8 mouse cellular contexts compared by ENCODE assay signal in the genomic region with DNA sequence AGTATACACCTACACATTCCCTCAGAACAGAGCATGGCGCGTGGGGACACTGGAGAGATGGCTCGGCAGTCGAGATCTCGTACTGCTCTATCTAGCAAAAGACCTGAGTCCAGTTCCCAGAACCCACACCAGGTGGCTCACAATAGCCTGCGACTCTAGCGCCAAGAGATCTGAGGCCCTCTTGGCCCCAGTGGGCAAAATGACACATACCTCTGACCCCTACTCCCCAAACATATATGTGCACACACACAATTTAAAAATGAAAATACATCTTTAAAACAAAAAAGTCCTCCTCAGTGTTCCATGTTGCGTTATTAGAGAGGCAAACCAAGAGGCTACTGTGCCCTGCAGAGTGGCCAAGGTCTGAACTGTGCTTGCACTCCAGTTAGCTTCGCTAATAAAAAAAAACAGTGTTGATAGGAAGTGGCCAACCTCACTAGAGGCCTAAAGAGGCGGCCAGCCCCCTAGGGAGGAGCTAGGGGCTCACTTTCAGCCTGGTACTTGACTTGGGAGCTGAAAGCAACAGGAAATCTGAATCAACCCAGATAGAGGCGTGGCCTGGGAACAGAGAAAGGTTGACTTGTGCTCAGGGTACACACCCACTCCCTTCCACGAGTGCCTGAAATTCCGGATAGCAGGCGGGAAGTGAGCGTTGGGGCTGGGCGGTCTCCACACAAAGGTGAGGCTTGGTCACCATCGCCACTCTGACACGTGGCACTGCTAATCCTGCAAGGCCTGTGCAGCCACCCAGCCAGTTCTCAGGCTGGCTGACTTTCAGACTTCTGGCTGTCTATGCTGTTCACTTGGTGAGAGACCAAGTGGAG. TPM values are rescaled to one million over a fixed set of nuclear protein-coding genes. Genes with fewer than 3 reads are reported as not detected.
DNase-seq lines count a peak whose midpoint lies in the region; ATAC-seq and TF ChIP-seq lines count a peak whose summit lies in the region.
"Not testable (repeated sequence)": the region's sequence is repeated elsewhere in the genome, so short reads cannot be mapped to it uniquely, and the experiment has no call there.

No protein-coding gene starts in this region.

- not testable (repeated sequence) for H3K27me3 ChIP-seq in embryonic facial prominence, embryonic 15.5 days; heart, embryonic 15.5 days; intestine, embryonic 15.5 days (replicated peaks); neural tube, embryonic 14.5 days (ENCODE audit: control insufficient read depth, insufficient read depth, low read length)

- ATAC-seq in embryonic facial prominence, embryonic 15.5 days (ENCODE audit: insufficient number of reproducible peaks, low FRiP score, low TSS enrichment, low read depth): peak; percentile 75
- peak; percentile 82 for ATAC-seq in heart, embryonic 15.5 days (replicated peaks; ENCODE audit: insufficient number of reproducible peaks, insufficient read depth, low FRiP score, low read depth)
- ATAC-seq in intestine, embryonic 15.5 days: peak; percentile 89
- ATAC-seq in neural tube, embryonic 14.5 days (ENCODE audit: low read depth): peak; percentile 38; the same call in 1 of the 2 replicates

- not testable (repeated sequence) for TF ChIP-seq POLR2A in bone marrow, adult 2 months (IDR thresholded peaks at IDR 0.05; ENCODE audit: borderline replicate concordance, control insufficient read depth, low read depth, low read length)

- H3K4me1 ChIP-seq in bone marrow, adult 2 months (ENCODE audit: control insufficient read depth, insufficient read depth, low read length); neural tube, embryonic 14.5 days (ENCODE audit: control insufficient read depth, insufficient read depth, low read length): not testable (repeated sequence)
- H3K4me1 ChIP-seq in embryonic facial prominence, embryonic 15.5 days: peaks cover 11% of the 10 kb centered on the region
- H3K4me1 ChIP-seq in heart, embryonic 15.5 days (replicated peaks): peaks cover 15% of the 10 kb centered on the region
- peaks cover 15% of the 10 kb centered on the region for H3K4me1 ChIP-seq in intestine, embryonic 15.5 days (replicated peaks)

- H3K4me3 ChIP-seq in bone marrow, adult 2 months (replicated peaks; ENCODE audit: control insufficient read depth, low read depth, low read length); embryonic facial prominence, embryonic 15.5 days (replicated peaks); intestine, embryonic 15.5 days (replicated peaks); neural tube, embryonic 14.5 days (ENCODE audit: low read depth, low read length): not testable (repeated sequence)
- 0 out of 2 replicates have a peak overlapping the region, but pooled peaks have one; percentile 11 for H3K4me3 ChIP-seq in heart, embryonic 15.5 days

- WGBS in bone marrow, adult 2 months: 24% methylated on average over 18 of the region's 18 CpGs
- 52% methylated on average over 18 of the region's 18 CpGs for WGBS in embryonic facial prominence, embryonic 15.5 days
- 38% methylated on average over 18 of the region's 18 CpGs for WGBS in heart, embryonic 15.5 days
- WGBS in intestine, embryonic 15.5 days: 51% methylated on average over 18 of the region's 18 CpGs
- 73% methylated on average over 16 of the region's 18 CpGs for WGBS in neural tube, embryonic 14.5 days

- peak overlapping the region; percentile 9; the same call in 1 of the 2 replicates for H3K27ac ChIP-seq in bone marrow, adult 2 months (ENCODE audit: control insufficient read depth, insufficient read depth, low read depth, low read length, poor library complexity)
- H3K27ac ChIP-seq in embryonic facial prominence, embryonic 15.5 days (replicated peaks): peak overlapping the region; percentile 61; the same call in 1 of the 2 replicates
- H3K27ac ChIP-seq in heart, embryonic 15.5 days: peak overlapping the region; percentile 50
- H3K27ac ChIP-seq in intestine, embryonic 15.5 days: peak overlapping the region; percentile 69
- not testable (repeated sequence) for H3K27ac ChIP-seq in neural tube, embryonic 14.5 days (ENCODE audit: low read depth, low read length)

- not testable (repeated sequence) for H3K36me3 ChIP-seq in embryonic facial prominence, embryonic 15.5 days; heart, embryonic 15.5 days; intestine, embryonic 15.5 days; neural tube, embryonic 14.5 days (ENCODE audit: control insufficient read depth, insufficient read depth, low read length)

- H3K9me3 ChIP-seq in embryonic facial prominence, embryonic 15.5 days (replicated peaks); heart, embryonic 15.5 days (replicated peaks); intestine, embryonic 15.5 days; neural tube, embryonic 14.5 days (ENCODE audit: control insufficient read depth, low read length): not testable (repeated sequence)

- 0 out of 2 replicates have a peak overlapping the region, but pooled peaks have one; percentile 4 for H3K4me2 ChIP-seq in embryonic facial prominence, embryonic 15.5 days (replicated peaks)
- H3K4me2 ChIP-seq in heart, embryonic 15.5 days: peak overlapping the region; percentile 48
- H3K4me2 ChIP-seq in intestine, embryonic 15.5 days (replicated peaks): peak overlapping the region; percentile 45
- H3K4me2 ChIP-seq in neural tube, embryonic 14.5 days (ENCODE audit: low read depth, low read length): not testable (repeated sequence)

- TF ChIP-seq CTCF in bone marrow, adult 2 months (IDR thresholded peaks at IDR 0.05; ENCODE audit: control insufficient read depth, insufficient read depth, low read length): not testable (repeated sequence)

- DNase-seq in 3T3-L1 (ENCODE audit: low read depth, low spot score): peak; percentile 40
- peak; percentile 12 for DNase-seq in liver
- peak; percentile 45 for DNase-seq in lung, postnatal 25 days (ENCODE audit: low spot score)

- H3K9ac ChIP-seq in embryonic facial prominence, embryonic 15.5 days; heart, embryonic 15.5 days; neural tube, embryonic 14.5 days (replicated peaks; ENCODE audit: low read depth, low read length): not testable (repeated sequence)
- H3K9ac ChIP-seq in intestine, embryonic 15.5 days: 0 out of 2 replicates have a peak overlapping the region, but pooled peaks have one; percentile 24

RNA-seq across cellular contexts. Expression of a gene that starts 37.9 kb away (rescaled TPM):
- 61.7 and 183 TPM in 2 replicates for polyA plus RNA-seq in bone marrow, adult 2 months (2011; ENCODE audit: insufficient read depth, insufficient read length, low replicate concordance, missing spikeins)
- polyA plus RNA-seq in embryonic facial prominence, embryonic 15.5 days (2015; fragmentation: Nextera tagmentation; extraction: Ambion mirVana): 467 and 526 TPM in 2 replicates
- 361 and 375 TPM in 2 replicates for polyA plus RNA-seq in heart, embryonic 15.5 days (2015; fragmentation: Nextera tagmentation; extraction: Ambion mirVana)
- 524 and 531 TPM in 2 replicates for polyA plus RNA-seq in intestine, embryonic 15.5 days (2015; fragmentation: Nextera tagmentation; extraction: Ambion mirVana)
- polyA plus RNA-seq in neural tube, embryonic 14.5 days (2014; fragmentation: Nextera tagmentation; extraction: Ambion mirVana): 1,448 and 1,501 TPM in 2 replicates

Comparison
In these comparisons a context has a peak if more than half of its experiments do, and no peak if none do; other contexts are left out.
1. ATAC-seq: peak in every context shown above with its lines; median percentile 89 in intestine, embryonic 15.5 days; 82 in heart, embryonic 15.5 days; 75 in embryonic facial prominence, embryonic 15.5 days; 38 in neural tube, embryonic 14.5 days.